Mouse (Mus musculus): Measurements from ENCODE around the gene Cnr2.

DNA sequence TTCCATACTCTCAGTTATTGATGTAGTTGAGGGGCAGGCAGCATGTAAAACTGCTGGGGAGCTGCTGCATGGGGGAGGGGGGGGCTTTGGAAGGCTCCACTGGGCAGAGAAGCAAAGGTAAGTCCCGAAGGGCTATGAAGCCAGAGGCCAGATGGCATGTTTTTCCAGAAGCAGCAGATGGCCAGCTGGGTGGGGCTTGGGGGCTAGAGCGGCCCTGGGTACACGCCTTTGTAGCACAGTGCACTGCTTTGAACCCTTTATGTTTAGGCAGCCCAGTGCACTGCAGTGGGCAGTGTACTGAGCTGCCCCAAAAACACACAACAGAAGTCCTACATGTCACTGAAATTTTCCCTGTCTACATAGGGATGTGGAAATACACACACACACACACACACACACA, 17.6 kb downstream of the Cnr2 start:
- no peak for TF ChIP-seq EP300 (IDR thresholded peaks at IDR 0.05; ENCODE audit: insufficient read depth, low read depth, low read length)
- TF ChIP-seq POLR2A (IDR thresholded peaks at IDR 0.05; ENCODE audit: insufficient read depth, low read depth, low read length) = no peak
- no peak for TF ChIP-seq CTCF (IDR thresholded peaks at IDR 0.05)
